Mouse (Mus musculus): ENCODE measurements around the gene Mtmr10.
A peak's percentile ranks its signal among the peaks of the same experiment; 100 is the strongest.

Mtmr10 gene

GRCm38 (mm10) chr7:64371940-64372878 lies 84.8 kb downstream of the Mtmr10 start:
- DNase-seq (ENCODE audit: low spot score in 2 of 2), result no peak

- DNase-seq (ENCODE audit: low spot score in 2 of 2), result no peak
These were observed 85.8 kb downstream of the Mtmr10 start for GRCm38 (mm10) chr7:64373147-64373829.

- DNase-seq (ENCODE audit: low spot score in 2 of 2), result peak; percentile 87
These were observed 86.5 kb downstream of the Mtmr10 start, which contains the start of gene Fan1 for GRCm38 (mm10) chr7:64373830-64374562. TSS of gene Fan1 (minus strand) at chr7:64374095.
